Mouse (Mus musculus) neural tube, embryonic 11.5 days (tissue): ENCODE data around the gene Golga2. TPM values are rescaled to one million over a fixed set of nuclear protein-coding genes. Genes with fewer than 3 reads are reported as not detected.

Source experiments
- ATAC-seq: fragments of 200-750 bp; cut with Nextera tagmentation; 2 replicates; pipeline ENCODE4 v1.8.0; 2017; ENCODE audit warnings: moderate number of reproducible peaks, mild to moderate bottlenecking, moderate TSS enrichment, moderate library complexity; ENCODE audit not compliant: insufficient read depth, low FRiP score, low TSS enrichment
- DNase-seq: peaks from one replicate; pipeline ENCODE4 v3.0.0-alpha.2; 2015; ENCODE audit warnings: low spot score
- H3K27ac ChIP-seq: fragments of 300-500 bp; sonication (generic); 2 replicates; pipeline ENCODE4 v1.5.1; 2014; ENCODE audit warnings: low read depth, mild to moderate bottlenecking, low read length
- H3K27me3 ChIP-seq: fragments of 300-500 bp; sonication (generic); 2 replicates; pipeline ENCODE4 v1.6.1; 2014; ENCODE audit warnings: mild to moderate bottlenecking, low read length, mixed read lengths; ENCODE audit not compliant: control insufficient read depth, insufficient read depth
- H3K36me3 ChIP-seq: fragments of 300-500 bp; sonication (generic); 2 replicates; pipeline ENCODE4 v1.6.1; 2014; ENCODE audit warnings: mild to moderate bottlenecking, low read length, moderate library complexity, mixed read lengths; ENCODE audit not compliant: control insufficient read depth, insufficient read depth
- H3K4me1 ChIP-seq: fragments of 300-500 bp; sonication (generic); 2 replicates; pipeline ENCODE4 v1.6.1; 2014; ENCODE audit warnings: low read length, mixed read lengths; ENCODE audit not compliant: control insufficient read depth, insufficient read depth
- H3K4me2 ChIP-seq: fragments of 300-500 bp; sonication (generic); 2 replicates; pipeline ENCODE4 v1.6.1; 2014; ENCODE audit warnings: low read depth, mild to moderate bottlenecking, moderate library complexity
- H3K4me3 ChIP-seq: fragments of 300-500 bp; sonication (generic); 2 replicates; pipeline ENCODE4 v1.5.1; 2014; ENCODE audit warnings: low read depth, low read length
- H3K9ac ChIP-seq: fragments of 300-500 bp; sonication (generic); 2 replicates; pipeline ENCODE4 v1.6.1; 2014; ENCODE audit warnings: mild to moderate bottlenecking, low read length
- H3K9me3 ChIP-seq: fragments of 300-500 bp; sonication (generic); 2 replicates; pipeline ENCODE4 v1.6.1; 2016; ENCODE audit warnings: low read length; ENCODE audit not compliant: control insufficient read depth
- WGBS: fragments of 180-500 bp; shearing (Covaris S2); extraction: QIAGEN DNeasy Blood & Tissue Kit; methylation state at CpG from one replicate; pipeline ENCODE4 v1.1.7; 2014; 5-methylcytosine and 5-hydroxymethylcytosine counted together
- polyA plus RNA-seq: library from polyadenylated mRNA; unstranded; fragments of >200 nt; fragmentation: Nextera tagmentation; extraction: Ambion mirVana; gene quantifications from 2 replicates; pipeline ENCODE4 v1.2.1, GENCODE M21; 2014

Gene Golga2
- polyA plus RNA-seq, 1 experiment from 2014 or later: 22.1 TPM

DNA sequence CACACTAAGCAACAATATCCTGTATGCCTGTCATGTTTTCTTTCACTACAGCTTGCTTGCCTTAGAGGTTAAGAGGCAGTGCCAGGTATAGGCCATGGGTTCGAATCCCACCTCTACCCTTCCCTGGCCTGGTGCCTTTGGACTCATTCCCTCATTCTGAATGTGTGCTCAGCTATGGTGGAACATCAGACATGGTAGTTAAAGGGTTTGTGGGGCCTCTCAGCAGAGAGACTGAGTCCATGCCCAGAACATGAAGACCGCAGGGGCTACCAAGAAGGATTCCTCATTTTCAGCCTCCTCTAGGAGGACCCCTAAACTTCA lies 56.1 kb downstream of the Golga2 start:
- no peak overlapping the region for H3K27ac ChIP-seq
- WGBS: 93% methylated on average over 2 of the region's 2 CpGs
- no peaks in the 10 kb centered on the region for H3K9me3 ChIP-seq
- DNase-seq: no peak
- H3K4me2 ChIP-seq: no peak overlapping the region
- no peak overlapping the region for H3K9ac ChIP-seq
- no peak for ATAC-seq
- H3K4me1 ChIP-seq: no peaks in the 10 kb centered on the region
- H3K36me3 ChIP-seq: no peaks in the 10 kb centered on the region; the same call in 1 of the 2 replicates
- no peak overlapping the region for H3K4me3 ChIP-seq
- no peaks in the 10 kb centered on the region for H3K27me3 ChIP-seq

DNA sequence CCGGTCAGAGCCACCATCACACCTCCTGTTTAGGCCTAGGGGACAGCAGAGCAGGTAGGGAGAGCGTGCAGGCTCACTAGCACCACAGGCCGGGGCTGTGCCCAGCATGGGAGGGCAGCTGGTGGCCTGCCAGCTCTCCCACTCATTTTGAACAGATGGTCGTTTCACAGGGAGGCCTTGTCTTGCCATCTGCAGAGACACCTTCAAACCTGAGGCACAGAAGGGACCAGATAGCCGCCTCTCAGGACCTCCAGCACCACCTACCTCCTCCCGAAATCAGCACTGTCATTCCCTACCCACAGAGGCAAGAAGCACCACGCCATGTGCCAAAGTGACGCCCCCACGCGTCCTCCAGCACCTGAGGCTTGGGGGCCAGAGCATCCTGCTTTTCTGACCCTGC lies 56.9 kb downstream of the Golga2 start:
- H3K36me3 ChIP-seq: no peaks in the 10 kb centered on the region; the same call in 1 of the 2 replicates
- H3K27me3 ChIP-seq: no peaks in the 10 kb centered on the region
- no peak overlapping the region for H3K4me2 ChIP-seq
- no peaks in the 10 kb centered on the region for H3K9me3 ChIP-seq
- no peak overlapping the region for H3K27ac ChIP-seq
- H3K4me1 ChIP-seq: no peaks in the 10 kb centered on the region
- H3K4me3 ChIP-seq: no peak overlapping the region
- DNase-seq: no peak
- H3K9ac ChIP-seq: no peak overlapping the region
- no peak for ATAC-seq
- WGBS: 77% methylated on average over 10 of the region's 10 CpGs

DNA sequence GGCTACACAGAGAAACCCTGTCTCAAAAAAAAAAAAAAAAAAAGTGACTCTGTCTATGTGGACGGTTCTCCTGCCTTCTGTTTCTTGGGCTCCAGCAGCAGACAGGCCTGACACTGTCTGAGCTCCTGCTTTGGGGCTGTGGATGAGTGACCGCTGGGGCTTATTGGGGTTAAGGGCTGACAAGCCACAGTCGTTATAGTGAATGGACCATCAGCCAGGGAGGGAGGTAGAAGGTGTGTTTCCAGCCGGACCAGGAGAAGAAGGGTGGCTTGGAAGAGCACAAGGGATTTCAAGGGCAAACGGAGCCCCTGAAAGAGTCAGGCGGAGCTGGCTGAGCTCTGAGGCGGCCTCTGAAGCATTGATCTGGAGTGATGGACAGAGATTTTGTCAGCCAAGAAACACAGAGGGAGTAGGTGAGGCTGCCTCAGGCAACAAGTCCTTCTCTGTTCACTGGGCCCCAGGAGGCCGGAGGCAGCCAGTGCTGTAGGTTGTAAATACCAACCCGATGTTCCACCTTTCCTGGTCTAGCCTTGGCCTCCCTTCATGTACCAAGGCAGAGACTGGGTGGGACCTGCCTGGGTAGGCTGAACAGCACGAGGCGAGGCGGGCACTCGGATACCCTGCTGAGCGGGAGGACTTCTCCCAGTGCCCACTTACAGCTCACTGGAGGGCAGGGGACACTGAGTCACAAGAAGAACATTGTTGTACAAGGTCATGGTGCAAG lies 57.6 kb downstream of the Golga2 start:
- WGBS: 72% methylated on average over 14 of the region's 14 CpGs

DNA sequence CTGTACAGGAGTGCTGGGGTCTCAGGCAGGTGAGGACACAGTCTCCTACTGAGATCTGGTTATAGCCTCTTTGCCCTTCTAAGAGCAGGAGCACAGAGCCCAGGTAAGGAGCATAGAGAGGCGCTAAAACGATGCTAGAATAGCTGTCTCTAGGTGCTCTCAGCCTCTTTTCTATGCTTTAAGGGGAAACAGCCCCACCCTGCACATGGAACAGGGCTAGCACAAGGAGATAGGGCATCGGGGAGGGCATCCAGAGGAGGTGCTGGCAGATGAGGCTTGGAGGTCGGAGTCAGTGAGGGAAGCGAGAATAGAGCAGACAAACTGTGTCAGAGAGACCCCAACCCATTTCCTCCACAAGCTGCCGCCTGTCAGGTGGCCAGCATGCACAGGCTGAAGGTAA lies 59.8 kb downstream of the Golga2 start:
- no peaks in the 10 kb centered on the region for H3K9me3 ChIP-seq
- no peak overlapping the region for H3K4me3 ChIP-seq
- 69% methylated on average over 6 of the region's 6 CpGs for WGBS
- no peak overlapping the region for H3K4me2 ChIP-seq
- no peak for DNase-seq
- H3K27ac ChIP-seq: no peak overlapping the region
- H3K9ac ChIP-seq: no peak overlapping the region
- no peaks in the 10 kb centered on the region; the same call in 1 of the 2 replicates for H3K27me3 ChIP-seq
- H3K36me3 ChIP-seq: no peaks in the 10 kb centered on the region; the same call in 1 of the 2 replicates
- peaks cover 11% of the 10 kb centered on the region for H3K4me1 ChIP-seq
- no peak for ATAC-seq

More for the DNA sequence above, 57.6 kb downstream of the Golga2 start:
- H3K4me1 ChIP-seq: no peaks in the 10 kb centered on the region
- H3K4me3 ChIP-seq: no peak overlapping the region
- H3K4me2 ChIP-seq: no peak overlapping the region
- no peak overlapping the region for H3K9ac ChIP-seq
- no peaks in the 10 kb centered on the region; the same call in 1 of the 2 replicates for H3K36me3 ChIP-seq
- DNase-seq (no peak), ATAC-seq (no peak)
- no peaks in the 10 kb centered on the region for H3K9me3 ChIP-seq
- no peak overlapping the region for H3K27ac ChIP-seq
- H3K27me3 ChIP-seq: no peaks in the 10 kb centered on the region

DNA sequence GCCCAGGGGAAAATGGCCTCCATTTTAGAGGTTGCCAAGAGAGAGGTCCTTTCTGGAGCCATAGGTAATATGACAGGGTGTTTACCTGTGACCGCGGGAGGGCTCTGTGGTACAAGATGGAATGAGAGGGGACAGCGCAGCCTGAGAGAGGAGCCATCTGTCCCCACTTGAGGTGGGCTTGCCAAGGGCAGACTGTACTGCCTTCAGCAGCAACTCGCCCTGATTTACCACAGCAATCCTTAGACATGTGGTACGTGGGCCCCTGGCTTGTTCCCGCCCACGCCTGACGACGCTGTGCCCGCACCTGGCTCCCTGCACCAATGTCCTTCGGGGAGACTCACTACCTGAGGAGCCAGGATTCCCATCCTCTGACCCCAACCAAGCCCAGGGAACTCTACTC lies 61.1 kb downstream of the Golga2 start:
- Histone ChIP-seq H3K4me1 (peaks cover 11% of the 10 kb centered on the region), H3K27me3 (no peaks in the 10 kb centered on the region; the same call in 1 of the 2 replicates), H3K36me3 (no peaks in the 10 kb centered on the region; the same call in 1 of the 2 replicates), H3K9me3 (no peaks in the 10 kb centered on the region), H3K4me3 (no peak overlapping the region), H3K9ac (no peak overlapping the region), H3K4me2 (no peak overlapping the region), H3K27ac (no peak overlapping the region)
- no peak for DNase-seq
- no peak for ATAC-seq
- 79% methylated on average over 11 of the region's 11 CpGs for WGBS

DNA sequence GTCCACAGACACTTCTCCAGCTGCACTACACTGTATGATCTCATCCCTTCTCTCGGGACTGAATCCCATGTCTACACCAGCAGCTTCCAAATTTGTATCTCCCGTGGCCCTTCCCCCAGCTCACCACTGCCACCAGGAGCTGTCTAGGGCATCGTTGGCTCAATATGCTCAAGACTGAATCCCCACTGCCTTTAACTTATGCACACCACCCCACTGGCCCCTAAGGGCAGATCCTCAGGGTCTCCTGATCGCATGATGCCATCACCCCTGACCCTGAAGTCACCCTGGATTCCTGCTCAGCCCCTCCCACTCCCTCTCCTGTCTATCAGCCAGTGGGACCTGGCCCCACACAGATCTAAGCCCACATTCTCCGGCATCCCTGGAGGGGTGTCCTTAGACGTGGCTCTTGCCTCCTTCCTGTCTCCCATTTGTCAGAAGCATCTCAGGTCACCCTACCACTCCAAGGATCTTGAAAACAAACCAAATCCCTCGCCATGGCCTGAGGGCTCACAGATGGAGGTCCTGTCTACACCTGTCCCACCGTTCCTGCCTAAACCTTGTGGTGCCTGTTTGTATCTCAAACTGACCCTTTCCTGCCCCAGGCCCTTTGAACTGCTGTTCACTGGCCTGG lies 62.6 kb downstream of the Golga2 start:
- Histone ChIP-seq H3K4me3 (no peak overlapping the region), H3K27ac (no peak overlapping the region), H3K9me3 (no peaks in the 10 kb centered on the region), H3K9ac (no peak overlapping the region), H3K4me1 (peaks cover 11% of the 10 kb centered on the region), H3K36me3 (no peaks in the 10 kb centered on the region; the same call in 1 of the 2 replicates), H3K4me2 (no peak overlapping the region), H3K27me3 (no peaks in the 10 kb centered on the region; the same call in 1 of the 2 replicates)
- DNase-seq (no peak), ATAC-seq (no peak)
- WGBS: 69% methylated on average over 8 of the region's 8 CpGs

DNA sequence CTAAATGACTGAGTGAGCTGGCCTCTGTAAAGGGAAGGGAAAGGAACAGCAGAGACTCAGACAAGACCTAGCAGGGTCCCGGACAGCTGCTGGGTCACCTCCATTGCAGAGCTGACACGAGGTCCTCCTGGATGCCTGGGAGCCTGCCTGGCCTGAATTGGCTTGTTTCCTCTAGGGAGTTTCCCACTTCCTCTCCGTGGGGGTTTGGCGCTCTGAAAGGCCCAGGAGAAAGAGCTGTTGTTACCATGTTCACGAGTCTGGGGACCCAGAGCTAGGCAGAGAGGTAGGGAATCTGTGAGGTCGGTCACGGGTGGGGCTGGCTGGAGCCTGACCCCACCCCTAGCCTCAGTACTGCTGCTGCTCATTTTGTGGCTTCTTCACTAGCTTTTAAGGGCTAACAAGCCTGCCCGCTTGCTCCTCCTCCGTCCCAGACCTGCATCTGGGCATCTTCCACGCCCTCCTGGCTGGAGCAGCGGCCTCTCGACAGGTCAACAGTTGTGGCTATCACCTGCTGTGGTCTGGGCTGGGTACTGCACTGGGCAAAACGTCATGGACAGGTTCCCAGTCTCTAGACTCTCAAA lies 63.4 kb downstream of the Golga2 start:
- Histone ChIP-seq H3K36me3 (no peaks in the 10 kb centered on the region; the same call in 1 of the 2 replicates), H3K27ac (no peak overlapping the region), H3K27me3 (no peaks in the 10 kb centered on the region; the same call in 1 of the 2 replicates), H3K4me3 (no peak overlapping the region), H3K4me1 (peaks cover 11% of the 10 kb centered on the region), H3K9ac (no peak overlapping the region), H3K4me2 (no peak overlapping the region), H3K9me3 (no peaks in the 10 kb centered on the region)
- WGBS: 51% methylated on average over 13 of the region's 13 CpGs
- no peak for DNase-seq
- no peak for ATAC-seq

DNA sequence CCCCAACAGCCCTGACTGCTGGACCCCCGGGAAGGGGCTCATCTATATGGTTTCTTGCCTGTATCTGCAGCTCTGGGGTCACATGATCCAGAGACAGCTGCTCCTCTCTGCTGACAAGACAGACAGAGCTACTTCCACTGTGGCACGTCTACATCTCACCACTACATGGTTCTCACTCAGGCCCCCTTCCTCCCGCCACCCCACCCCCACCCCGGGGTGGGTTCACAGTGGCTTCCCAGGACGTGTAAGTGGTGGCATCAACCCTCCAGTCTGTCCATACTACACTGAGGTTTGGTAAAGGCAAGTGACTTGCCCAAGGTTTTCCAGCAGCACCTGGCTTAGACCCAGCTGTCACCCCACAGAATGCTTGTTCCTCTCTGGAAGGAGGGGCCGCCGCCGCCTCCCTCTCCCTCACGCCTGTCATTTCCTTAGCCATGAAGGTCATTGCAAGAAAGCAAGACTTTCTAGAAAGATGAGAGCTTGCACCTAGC lies 64.3 kb downstream of the Golga2 start:
- Histone ChIP-seq H3K9ac (peak overlapping the region; percentile 7), H3K4me1 (peaks cover 11% of the 10 kb centered on the region), H3K36me3 (no peaks in the 10 kb centered on the region; the same call in 1 of the 2 replicates), H3K9me3 (no peaks in the 10 kb centered on the region), H3K27me3 (no peaks in the 10 kb centered on the region; the same call in 1 of the 2 replicates), H3K27ac (peak overlapping the region; percentile 80; the same call in 1 of the 2 replicates), H3K4me3 (peak overlapping the region; percentile 51), H3K4me2 (peak overlapping the region; percentile 93)
- 57% methylated on average over 9 of the region's 9 CpGs for WGBS
- no peak for DNase-seq
- no peak for ATAC-seq
